Mouse (Mus musculus) activated CD4-positive, CD25-positive, alpha-beta regulatory T cell, adult 4 months (primary cell): ENCODE measurements around the gene Cbarp. TPM values are rescaled to one million over a fixed set of nuclear protein-coding genes. Genes with fewer than 3 reads are reported as not detected.
"Not testable (repeated sequence)": the region's sequence is repeated elsewhere in the genome, so short reads cannot be mapped to it uniquely, and the experiment has no call there.

Experiments used
- ATAC-seq: one replicate; pipeline ENCODE4 v1.8.0; 2017
- polyA plus RNA-seq, 2 experiments: library from polyadenylated mRNA; unstranded; fragments of 100-300 nt; shearing (Covaris generic); gene quantifications; one replicate each; pipeline ENCODE4 v1.2.1; 2017

Cbarp gene
- polyA plus RNA-seq, 2 experiments from 2014 or later: 0.74 to 0.96 TPM

- ATAC-seq: no peak
These were observed 29.0 kb upstream of the Cbarp start for GRCm38 (mm10) chr10:80169651-80170050.

DNA sequence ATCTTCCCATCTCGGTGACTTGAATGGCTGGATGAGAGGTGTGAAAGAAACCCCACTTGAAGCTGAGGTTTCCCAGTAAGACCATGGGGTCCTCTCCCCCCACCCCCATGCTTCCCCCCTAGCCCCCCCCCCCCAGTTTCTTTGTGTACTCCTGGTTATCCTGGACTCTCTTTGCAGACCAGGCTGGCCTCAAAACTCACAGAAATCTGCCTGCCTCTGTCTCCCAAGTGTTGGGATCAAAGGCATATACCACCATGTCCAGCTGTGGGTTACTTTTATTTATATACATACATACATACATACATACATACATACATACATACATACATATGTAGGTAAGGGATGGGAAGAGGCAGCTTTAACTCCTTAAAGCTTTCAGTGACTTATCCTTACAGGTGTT is 28.4 kb upstream of the Cbarp start:
- no peak for ATAC-seq

DNA sequence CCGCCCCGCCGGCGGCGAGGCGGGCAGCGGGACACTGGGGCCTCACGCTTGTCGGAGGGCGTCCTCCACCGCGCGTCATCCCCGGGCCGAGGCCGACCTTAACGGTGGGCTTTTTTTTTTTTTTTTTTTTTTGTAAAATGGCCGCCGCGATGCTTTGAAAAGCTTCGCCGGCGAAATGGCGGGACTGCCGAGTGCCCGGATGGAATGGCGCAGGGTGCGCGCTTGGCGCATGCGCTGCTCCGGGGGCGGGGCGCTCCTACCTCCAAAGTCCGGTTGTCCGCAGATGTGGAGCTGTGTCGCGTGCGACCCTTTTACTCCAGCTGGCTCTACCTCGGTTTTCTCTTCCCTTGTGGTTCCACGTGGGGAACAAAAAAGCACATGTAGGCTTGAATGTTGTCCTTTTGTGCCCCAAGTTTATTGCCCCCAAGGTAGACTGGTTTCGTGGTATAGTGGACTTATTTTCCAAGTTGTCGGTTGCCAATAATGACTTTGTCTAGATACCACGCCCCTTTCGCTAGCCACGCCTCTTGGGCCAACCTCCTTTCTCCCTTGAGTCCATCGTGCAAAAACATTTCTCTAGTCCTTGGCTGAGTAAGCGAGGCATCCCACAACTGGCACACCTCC is 27.5 kb upstream of the Cbarp start:
- ATAC-seq: no peak

GRCm38 (mm10) chr10:80167460-80168037 is 26.9 kb upstream of the Cbarp start:
- ATAC-seq: peak; percentile 88

- not testable (repeated sequence) for ATAC-seq
These were observed 25.5 kb upstream of the Cbarp start for GRCm38 (mm10) chr10:80166136-80166535.

- no peak for ATAC-seq
These were observed 24.9 kb upstream of the Cbarp start, which contains the start of gene Cirbp for GRCm38 (mm10) chr10:80165392-80166128. Cirbp (plus strand) TSS chr10:80165985.

GRCm38 (mm10) chr10:80164998-80165344 is 24.3 kb upstream of the Cbarp start:
- peak; percentile 17 for ATAC-seq

DNA sequence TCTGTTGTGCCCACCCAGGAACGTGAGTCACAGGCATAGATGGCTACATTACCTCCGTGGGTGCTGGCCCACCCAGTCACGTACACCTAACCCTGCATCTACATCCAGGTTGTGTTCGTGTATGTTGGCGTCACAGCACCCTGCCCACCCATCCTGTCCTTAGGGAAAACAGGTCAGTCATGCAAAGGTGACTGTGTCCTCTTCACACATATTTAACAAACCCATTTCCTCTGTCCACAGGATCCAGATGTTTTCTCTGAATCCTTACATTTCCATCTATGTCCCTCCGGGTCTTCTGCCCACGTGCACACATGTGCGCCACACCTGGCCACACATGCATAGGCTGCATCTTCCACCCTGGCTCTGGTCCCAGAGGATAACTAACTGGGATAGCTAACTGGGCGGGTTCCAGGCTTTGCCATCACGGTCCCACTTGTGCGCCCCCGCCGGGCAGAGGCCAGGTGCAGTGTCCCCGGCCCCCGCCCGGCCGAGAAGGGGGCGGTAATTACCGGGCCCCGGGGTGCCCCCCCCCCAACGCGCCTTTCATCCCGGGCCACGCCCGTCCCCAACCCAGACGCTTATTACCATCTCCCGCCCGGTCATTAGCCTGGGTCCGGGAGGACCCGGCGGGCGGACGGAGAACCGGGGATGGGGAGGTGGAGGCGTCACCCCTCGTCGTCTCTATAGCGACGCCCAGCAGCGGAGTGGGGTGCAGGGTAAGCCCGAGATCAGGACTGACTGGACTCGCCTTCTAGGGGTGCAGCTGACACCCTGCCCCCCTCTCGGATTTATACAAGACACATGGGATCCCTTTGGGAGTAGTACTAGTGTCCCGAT is 23.7 kb upstream of the Cbarp start:
- no peak for ATAC-seq

DNA sequence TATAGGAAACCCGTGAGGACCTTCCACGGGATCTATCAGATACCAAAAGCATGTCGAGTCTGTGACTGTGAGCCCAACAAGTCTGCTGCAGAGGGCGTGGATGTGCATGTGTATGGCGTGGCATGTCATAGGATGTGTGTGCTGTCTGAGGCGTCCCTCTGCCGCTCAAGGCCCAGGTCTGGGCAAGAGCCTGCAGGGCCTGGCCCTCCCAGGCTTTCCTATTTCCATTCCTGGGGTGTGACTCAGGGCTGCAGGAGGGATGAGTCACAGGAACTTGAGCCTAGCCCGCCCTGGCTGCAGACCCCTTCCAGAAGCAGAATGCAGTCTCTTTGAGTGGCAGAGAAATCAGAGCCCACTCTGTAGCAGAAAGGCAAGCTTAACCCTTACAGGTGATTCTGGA is 23.1 kb upstream of the Cbarp start:
- ATAC-seq: no peak

GRCm38 (mm10) chr10:80162716-80163299 is 22.2 kb upstream of the Cbarp start:
- no peak for ATAC-seq

DNA sequence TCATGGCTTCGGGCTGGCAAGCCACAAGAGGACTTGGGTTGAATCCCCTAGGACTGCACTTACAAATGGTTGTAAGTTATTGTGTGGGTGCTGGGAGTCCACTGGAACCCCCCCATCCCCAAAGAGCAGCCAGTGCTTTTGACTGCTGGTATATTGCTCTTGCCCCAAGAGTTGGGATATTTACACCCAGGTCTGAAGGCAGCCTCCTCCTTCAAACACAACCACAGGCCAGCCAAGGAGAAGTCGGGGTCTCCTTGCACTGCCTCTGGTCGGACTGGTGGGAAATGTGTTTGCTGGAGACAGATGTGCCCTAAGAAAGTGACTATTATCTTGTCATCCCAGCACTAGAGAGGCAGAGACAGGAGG is 21.6 kb upstream of the Cbarp start:
- no peak for ATAC-seq

DNA sequence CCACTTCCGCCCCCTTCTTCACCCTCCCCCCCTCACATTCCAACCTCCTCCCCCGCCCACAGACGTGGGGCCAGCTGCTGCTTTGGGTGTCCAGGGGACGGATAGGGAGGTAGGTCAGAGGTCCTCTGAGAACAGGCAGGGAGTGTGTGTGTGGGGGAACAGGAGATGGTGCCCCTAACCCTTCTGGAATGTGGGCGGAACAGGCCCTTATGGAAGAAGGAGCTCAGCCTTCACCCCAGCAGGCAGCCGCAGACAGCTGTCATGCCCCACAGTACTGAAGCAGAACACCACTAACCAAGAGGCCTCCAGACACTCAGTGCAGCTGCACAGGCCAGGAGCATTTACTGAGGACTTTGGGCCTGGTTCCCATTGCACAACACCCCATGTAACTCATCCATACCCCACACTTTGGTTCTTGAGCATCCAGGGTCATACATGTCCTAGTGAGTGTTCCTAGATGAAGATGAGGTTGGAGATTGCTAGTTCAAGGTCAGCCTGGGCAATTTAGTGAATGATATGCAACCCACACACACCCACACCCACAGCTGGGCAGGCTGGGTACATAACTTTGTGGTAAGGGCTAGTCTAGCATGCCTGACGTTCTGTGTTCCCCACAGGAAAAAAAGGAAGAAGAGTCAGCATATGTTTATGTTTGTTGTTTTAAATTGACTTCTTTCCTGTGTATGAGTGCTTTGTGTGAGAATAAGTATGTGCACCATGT is 21.0 kb upstream of the Cbarp start:
- no peak for ATAC-seq

DNA sequence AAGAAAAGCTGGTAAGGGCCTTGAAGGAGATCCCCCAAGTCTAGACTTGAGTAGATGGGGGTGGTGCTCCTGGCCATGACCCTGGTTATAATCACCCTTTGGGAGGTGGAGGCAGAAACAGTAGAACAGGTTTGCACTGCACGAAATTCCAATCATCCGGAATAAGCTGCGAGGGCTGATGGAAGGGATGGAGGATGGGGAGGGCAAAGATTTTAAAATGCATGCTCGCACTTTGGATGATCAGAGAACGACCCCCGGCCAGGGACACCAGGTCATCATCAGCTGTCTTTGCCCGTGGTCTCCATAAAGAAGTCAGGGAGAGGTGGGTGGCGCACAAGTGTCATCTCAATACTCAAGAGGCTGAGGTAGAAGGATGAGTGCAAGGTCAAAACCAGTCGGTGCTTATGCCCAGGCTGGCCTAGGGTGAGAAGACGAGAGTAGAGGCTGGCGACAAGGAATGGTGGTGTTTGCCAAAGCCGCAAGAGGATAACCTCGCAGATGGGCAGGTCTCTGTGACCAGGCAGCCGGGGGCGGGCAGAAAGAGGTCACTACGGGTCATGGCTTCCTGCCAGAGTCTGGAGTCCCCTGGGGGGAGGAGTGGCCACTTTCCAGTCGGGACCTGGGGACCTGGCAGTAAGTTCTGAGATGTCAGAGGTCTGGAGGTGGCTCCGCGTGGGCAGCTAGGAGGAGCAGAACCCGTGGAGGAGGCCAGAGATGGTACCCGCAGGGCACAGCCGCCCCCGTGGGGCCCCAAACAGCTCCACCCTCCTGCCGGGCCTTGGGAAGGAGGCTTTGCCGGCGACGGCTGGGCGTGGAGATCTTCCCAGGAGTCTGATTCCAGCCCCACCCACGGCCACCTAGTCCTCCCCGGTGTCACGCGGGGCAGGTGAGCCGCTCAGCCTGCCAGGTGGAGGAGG is 20.1 kb upstream of the Cbarp start:
- no peak for ATAC-seq

GRCm38 (mm10) chr10:80159561-80160454 is 19.2 kb upstream of the Cbarp start:
- peak; percentile 77 for ATAC-seq

DNA sequence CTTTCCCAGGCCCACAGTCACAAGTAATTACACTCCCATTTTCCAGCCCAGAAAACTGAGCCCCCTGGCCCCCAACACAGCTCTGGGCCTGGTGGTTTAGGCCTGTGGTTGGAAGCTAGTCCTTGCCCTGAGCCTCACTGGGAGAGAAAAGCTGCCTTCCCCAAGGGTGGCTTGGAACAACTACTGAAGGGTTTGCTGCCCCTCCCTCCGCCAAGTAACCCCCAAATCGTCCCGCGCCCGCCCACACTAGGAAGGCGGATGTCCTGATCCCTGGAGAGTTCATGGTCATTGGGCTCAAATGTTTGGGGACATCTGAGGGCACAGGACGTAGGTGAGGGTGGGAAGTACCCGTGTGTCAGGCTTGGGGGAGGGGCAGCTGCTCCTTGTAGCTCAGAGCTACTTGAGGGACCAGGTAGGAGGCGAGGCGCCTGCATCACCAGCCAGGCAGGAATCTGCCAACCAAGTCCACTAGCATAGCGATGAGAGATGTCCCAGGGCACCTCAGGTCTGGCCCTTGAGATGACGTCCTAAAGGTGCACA is 18.5 kb upstream of the Cbarp start:
- ATAC-seq: peak; percentile 3

DNA sequence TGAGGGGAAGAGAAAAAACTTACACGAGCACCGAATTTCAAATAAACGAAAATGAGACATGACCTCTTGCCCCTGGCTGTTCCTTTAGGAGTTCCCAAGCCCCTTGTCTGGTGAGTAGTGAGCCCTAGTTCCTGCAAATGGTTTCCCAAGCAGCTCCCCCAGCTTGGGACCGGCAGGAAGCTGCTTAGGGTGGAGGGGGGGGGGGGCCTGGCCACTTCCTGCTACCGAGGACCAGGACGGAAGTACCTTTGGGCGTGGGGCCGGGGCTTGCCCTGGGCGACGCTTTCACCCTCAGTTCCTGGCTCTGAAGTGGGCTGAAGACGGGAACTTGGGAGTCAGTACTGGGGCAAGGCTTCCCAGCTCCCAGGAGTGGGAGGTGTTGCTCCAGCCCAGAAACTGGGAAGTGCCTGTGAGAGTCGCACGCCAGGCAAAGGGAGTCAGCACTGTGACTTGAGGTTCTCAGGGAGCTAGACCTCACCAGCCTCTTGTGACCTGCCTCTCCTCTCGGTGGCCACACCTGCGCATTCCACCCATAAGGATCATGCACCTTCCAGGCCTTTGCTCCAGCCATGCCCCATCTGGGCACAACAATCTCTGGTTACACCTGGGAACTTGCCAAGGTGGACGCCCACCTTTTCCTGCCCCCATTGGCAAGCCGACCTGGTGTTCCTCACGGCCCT is 17.8 kb upstream of the Cbarp start:
- peak; percentile 40 for ATAC-seq

GRCm38 (mm10) chr10:80157141-80157929 is 16.7 kb upstream of the Cbarp start:
- ATAC-seq: no peak

- ATAC-seq: no peak
These were observed 16.1 kb upstream of the Cbarp start for GRCm38 (mm10) chr10:80156752-80157053.
